Mouse (Mus musculus): ENCODE data around the gene Rem1. TPM values are rescaled to one million over a fixed set of nuclear protein-coding genes. Genes with fewer than 3 reads are reported as not detected.

The Rem1 gene
- polyA plus RNA-seq, 2 experiments, result 2.6 to 3.9 TPM

DNA sequence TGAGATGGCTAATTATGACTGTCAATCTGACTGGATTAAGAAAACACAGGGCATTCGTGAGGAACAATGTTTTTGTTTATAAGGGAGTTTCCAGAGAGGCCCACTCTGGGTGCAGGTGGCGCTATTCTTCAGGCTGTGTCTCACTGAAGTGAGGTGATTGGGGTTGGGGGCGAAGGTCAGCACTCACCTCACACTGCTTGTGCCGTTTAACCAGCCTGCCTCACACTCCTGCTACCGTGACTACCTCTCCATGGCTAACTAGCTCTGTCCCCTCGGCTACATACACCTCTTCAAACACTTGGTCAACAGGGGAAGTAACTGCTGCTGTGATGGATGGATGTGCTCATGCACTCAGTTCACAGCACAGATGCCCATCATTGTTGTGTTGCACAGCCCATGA lies 37.7 kb upstream of the Rem1 start:
- 44% methylated on average over 6 of the region's 6 CpGs for WGBS
- no peaks in the 10 kb centered on the region for H3K27me3 ChIP-seq (ENCODE audit: control insufficient read depth, insufficient read depth, low read length)
- no peak overlapping the region for H3K27ac ChIP-seq (replicated peaks; ENCODE audit: low read depth, low read length)
- DNase-seq (ENCODE audit: low spot score), result no peak
- no peak for TF ChIP-seq POLR2A (IDR thresholded peaks at IDR 0.05; ENCODE audit: borderline replicate concordance, extremely low read depth, insufficient read depth, insufficient read length)
- no peak overlapping the region for H3K4me3 ChIP-seq (replicated peaks; ENCODE audit: low read length)
- H3K4me2 ChIP-seq (replicated peaks; ENCODE audit: low read depth, low read length, severe bottlenecking), result no peak overlapping the region
- no peak overlapping the region for H3K9ac ChIP-seq (ENCODE audit: low read depth, low read length, severe bottlenecking)
- no peaks in the 10 kb centered on the region for H3K9me3 ChIP-seq (ENCODE audit: control insufficient read depth, low read length)
- no peaks in the 10 kb centered on the region for H3K4me1 ChIP-seq (ENCODE audit: control insufficient read depth, insufficient read depth, low read length)
- ATAC-seq (ENCODE audit: low FRiP score, low read depth), result no peak
- H3K36me3 ChIP-seq (ENCODE audit: control insufficient read depth, insufficient read depth, low read length), result no peaks in the 10 kb centered on the region

DNA sequence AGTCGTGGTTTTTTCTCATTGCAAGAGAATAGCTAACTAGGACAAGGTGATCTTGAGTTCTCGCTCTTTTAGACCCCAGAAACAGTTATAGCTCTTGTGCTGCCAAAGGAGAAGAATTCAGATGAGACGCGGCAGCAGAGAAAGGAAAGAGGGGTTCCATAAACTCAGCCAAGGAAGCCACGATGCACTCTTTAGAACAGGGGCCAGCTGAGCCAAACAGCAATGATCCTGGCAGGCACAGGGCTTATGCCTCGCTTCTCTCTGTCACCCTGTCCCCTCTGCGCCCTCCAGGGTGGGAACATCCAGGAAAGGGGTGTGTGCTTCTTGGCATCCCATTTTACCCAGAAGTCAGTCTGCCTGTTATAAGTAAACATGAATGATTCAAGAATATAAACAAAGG lies 27.5 kb upstream of the Rem1 start, which contains the start of gene Defb45:
Gene Defb45, minus strand, starts transcription at position 101 of the 400 bp plus-strand sequence.
- H3K4me2 ChIP-seq (replicated peaks; ENCODE audit: low read depth, low read length, severe bottlenecking), result no peak within 1 kb of the TSS
- 60% methylated on average over 7 of the region's 7 CpGs for WGBS
- no peaks in the 10 kb centered on the region for H3K36me3 ChIP-seq (ENCODE audit: control insufficient read depth, insufficient read depth, low read length)
- no peaks in the 10 kb centered on the region for H3K27me3 ChIP-seq (ENCODE audit: control insufficient read depth, insufficient read depth, low read length)
- H3K9ac ChIP-seq (ENCODE audit: low read depth, low read length, severe bottlenecking), result no peak within 1 kb of the TSS
- H3K9me3 ChIP-seq (ENCODE audit: control insufficient read depth, low read length), result peaks cover 3% of the 10 kb centered on the region; the same call in 1 of the 2 replicates
- TF ChIP-seq POLR2A (IDR thresholded peaks at IDR 0.05; ENCODE audit: borderline replicate concordance, extremely low read depth, insufficient read depth, insufficient read length), result no peak
- no peak within 1 kb of the TSS for H3K27ac ChIP-seq (replicated peaks; ENCODE audit: low read depth, low read length)
- DNase-seq (ENCODE audit: low spot score), result no peak
- ATAC-seq (ENCODE audit: low FRiP score, low read depth), result no peak
- H3K4me1 ChIP-seq (ENCODE audit: control insufficient read depth, insufficient read depth, low read length), result no peaks in the 10 kb centered on the region
- no peak within 1 kb of the TSS for H3K4me3 ChIP-seq (replicated peaks; ENCODE audit: low read length)

DNA sequence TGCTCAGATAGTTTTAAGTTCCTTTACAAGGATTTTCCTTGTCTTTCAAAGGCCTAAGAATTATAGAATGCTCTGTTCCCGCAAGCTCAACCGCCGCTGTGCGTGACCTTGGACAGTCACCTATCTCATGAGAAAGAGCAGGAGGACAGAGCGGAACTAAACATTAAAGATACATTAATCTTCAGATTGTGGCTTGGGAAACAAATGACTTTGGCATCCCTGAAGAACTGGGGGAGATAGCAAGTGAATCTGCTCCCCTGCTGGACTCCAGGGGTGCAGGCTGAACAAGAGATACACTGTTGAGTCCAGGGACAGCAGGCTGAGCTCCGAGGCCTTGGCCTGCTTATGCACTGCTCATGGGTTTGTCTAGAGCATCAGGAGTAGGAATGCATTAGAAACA lies 26.7 kb upstream of the Rem1 start:
- Histone ChIP-seq H3K4me2 (replicated peaks; ENCODE audit: low read depth, low read length, severe bottlenecking) (no peak overlapping the region), H3K9me3 (ENCODE audit: control insufficient read depth, low read length) (peaks cover 3% of the 10 kb centered on the region; the same call in 1 of the 2 replicates), H3K36me3 (ENCODE audit: control insufficient read depth, insufficient read depth, low read length) (no peaks in the 10 kb centered on the region), H3K27ac (replicated peaks; ENCODE audit: low read depth, low read length) (no peak overlapping the region), H3K27me3 (ENCODE audit: control insufficient read depth, insufficient read depth, low read length) (no peaks in the 10 kb centered on the region), H3K9ac (ENCODE audit: low read depth, low read length, severe bottlenecking) (no peak overlapping the region), H3K4me1 (ENCODE audit: control insufficient read depth, insufficient read depth, low read length) (no peaks in the 10 kb centered on the region), H3K4me3 (replicated peaks; ENCODE audit: low read length) (no peak overlapping the region)
- TF ChIP-seq POLR2A (IDR thresholded peaks at IDR 0.05; ENCODE audit: borderline replicate concordance, extremely low read depth, insufficient read depth, insufficient read length), result no peak
- no peak for ATAC-seq (ENCODE audit: low FRiP score, low read depth)
- no peak for DNase-seq (ENCODE audit: low spot score)
- 84% methylated on average over 6 of the region's 6 CpGs for WGBS

DNA sequence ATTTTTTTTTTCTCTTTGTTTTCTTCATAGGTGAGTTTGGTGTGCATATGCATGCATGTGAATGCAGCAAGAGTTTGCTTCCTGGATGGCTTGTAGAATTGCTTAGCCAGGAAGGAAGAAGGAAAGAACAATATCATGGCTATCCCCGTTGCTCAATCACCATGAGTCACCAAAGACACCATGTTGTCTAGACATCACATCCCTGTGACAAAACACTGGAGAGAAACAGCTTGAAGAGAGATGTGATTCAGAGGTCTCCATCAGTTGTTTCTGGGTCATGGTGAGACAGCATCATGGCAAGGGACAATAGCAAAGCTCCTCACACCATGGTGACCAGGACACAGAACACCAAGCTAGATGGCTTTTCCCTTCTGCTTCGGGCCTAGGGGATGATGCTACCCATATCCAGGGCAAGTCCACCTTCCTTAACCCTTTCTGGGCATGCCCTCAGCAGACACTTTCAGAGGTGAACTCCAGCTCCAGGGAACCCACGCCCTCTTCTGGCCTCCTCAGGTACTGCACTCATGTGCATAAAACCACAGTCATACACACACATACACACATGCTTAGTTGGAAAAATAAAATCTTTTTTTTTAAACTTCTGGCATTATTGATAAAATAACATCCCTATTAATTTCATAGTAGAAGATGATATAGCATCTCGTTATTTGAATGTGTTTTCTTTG lies 25.3 kb upstream of the Rem1 start:
- no peak overlapping the region for H3K9ac ChIP-seq (ENCODE audit: low read depth, low read length, severe bottlenecking)
- 69% methylated on average over 4 of the region's 4 CpGs for WGBS
- no peak overlapping the region for H3K4me3 ChIP-seq (replicated peaks; ENCODE audit: low read length)
- H3K27me3 ChIP-seq (ENCODE audit: control insufficient read depth, insufficient read depth, low read length), result no peaks in the 10 kb centered on the region
- H3K27ac ChIP-seq (replicated peaks; ENCODE audit: low read depth, low read length), result no peak overlapping the region
- DNase-seq (ENCODE audit: low spot score) (no peak), ATAC-seq (ENCODE audit: low FRiP score, low read depth) (no peak)
- H3K36me3 ChIP-seq (ENCODE audit: control insufficient read depth, insufficient read depth, low read length), result no peaks in the 10 kb centered on the region
- no peak for TF ChIP-seq POLR2A (IDR thresholded peaks at IDR 0.05; ENCODE audit: borderline replicate concordance, extremely low read depth, insufficient read depth, insufficient read length)
- H3K4me2 ChIP-seq (replicated peaks; ENCODE audit: low read depth, low read length, severe bottlenecking), result no peak overlapping the region
- H3K4me1 ChIP-seq (ENCODE audit: control insufficient read depth, insufficient read depth, low read length), result no peaks in the 10 kb centered on the region
- H3K9me3 ChIP-seq (ENCODE audit: control insufficient read depth, low read length), result peaks cover 3% of the 10 kb centered on the region; the same call in 1 of the 2 replicates

DNA sequence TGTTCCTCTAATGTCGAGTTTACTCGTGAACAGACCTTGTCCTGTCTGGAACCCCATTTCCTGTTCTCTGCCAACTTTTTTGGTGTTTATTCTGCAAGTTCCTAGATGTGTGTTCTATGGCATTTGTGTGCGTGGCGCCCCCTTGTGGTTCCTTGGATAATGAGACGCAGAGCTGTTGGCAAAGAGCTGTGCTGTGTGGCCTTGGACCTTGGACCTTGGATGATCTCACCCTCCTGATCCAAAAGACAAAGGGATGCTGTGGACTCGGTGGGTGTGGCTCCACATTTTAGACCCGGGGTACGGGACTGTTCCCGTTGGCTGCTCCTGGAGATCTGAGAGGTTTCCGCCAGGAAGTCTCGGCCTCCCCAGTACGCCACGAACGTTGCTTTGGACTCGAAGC lies 22.7 kb upstream of the Rem1 start, which contains the start of gene Defb36:
Gene Defb36, plus strand, starts transcription at position 271 of the 400 bp plus-strand sequence.
- Histone ChIP-seq H3K4me2 (replicated peaks; ENCODE audit: low read depth, low read length, severe bottlenecking) (no peak within 1 kb of the TSS), H3K9ac (ENCODE audit: low read depth, low read length, severe bottlenecking) (no peak within 1 kb of the TSS), H3K27ac (replicated peaks; ENCODE audit: low read depth, low read length) (no peak within 1 kb of the TSS), H3K4me1 (ENCODE audit: control insufficient read depth, insufficient read depth, low read length) (no peaks in the 10 kb centered on the region), H3K4me3 (replicated peaks; ENCODE audit: low read length) (no peak within 1 kb of the TSS), H3K9me3 (ENCODE audit: control insufficient read depth, low read length) (peaks cover 3% of the 10 kb centered on the region; the same call in 1 of the 2 replicates), H3K36me3 (ENCODE audit: control insufficient read depth, insufficient read depth, low read length) (no peaks in the 10 kb centered on the region), H3K27me3 (ENCODE audit: control insufficient read depth, insufficient read depth, low read length) (no peaks in the 10 kb centered on the region)
- no peak for TF ChIP-seq POLR2A (IDR thresholded peaks at IDR 0.05; ENCODE audit: borderline replicate concordance, extremely low read depth, insufficient read depth, insufficient read length)
- WGBS, result 84% methylated on average over 15 of the region's 15 CpGs
- DNase-seq (ENCODE audit: low spot score), result no peak
- ATAC-seq (ENCODE audit: low FRiP score, low read depth), result no peak

Data from limb, embryonic 14.5 days (tissue).